Mouse (Mus musculus) lung, postnatal 25 days (tissue): ENCODE measurements around the gene Sft2d1.

Experiments used
- DNase-seq: peaks from one replicate; pipeline ENCODE4 v3.0.0; 2022; ENCODE audit warnings: low spot score

Gene Sft2d1

DNA sequence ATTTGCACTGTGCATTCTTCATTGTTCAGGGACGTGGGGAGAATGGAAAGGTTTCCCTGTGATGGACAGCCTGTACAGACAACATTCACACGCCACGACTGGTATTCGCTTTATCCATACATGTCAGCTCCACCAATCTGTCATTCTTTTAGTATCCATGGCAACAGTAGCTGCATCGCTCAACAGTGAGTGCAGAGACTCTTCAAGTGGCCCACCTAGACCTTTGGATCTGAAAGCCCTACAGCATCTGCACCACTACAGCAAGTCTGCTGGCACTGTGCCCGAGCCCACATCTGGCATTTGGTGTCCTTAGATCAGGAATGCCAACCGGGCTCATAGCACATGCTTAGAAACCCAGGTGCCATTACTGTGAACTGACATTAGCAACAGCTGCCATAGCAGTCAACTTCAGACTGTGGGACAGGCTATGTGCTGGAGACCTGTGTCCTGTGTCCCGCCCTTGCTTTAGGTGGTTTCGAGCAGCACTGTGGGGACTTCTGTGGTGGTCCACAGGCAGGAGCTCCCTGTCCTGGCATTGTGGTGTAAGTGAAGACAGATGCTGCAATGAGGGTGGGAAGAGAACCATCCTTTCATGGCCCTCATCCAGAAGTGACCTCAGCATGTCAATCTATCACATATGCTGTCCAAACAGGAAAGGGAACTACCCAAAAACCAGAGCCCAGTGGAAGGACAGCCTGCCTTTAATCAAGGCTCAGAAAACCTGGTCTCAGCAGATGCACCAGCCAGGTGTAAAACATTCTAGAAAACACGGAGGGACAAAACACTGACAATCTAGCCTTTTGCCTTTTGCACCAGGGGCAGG, 50.6 kb downstream of the Sft2d1 start:
- DNase-seq, result no peak

- DNase-seq, result no peak
Observed at GRCm38 (mm10) chr17:8367514-8368480, 56.9 kb downstream of the Sft2d1 start.

GRCm38 (mm10) chr17:8368570-8368969, 57.7 kb downstream of the Sft2d1 start:
- DNase-seq, result no peak

GRCm38 (mm10) chr17:8369171-8369570, 58.3 kb downstream of the Sft2d1 start:
- DNase-seq, result no peak

DNA sequence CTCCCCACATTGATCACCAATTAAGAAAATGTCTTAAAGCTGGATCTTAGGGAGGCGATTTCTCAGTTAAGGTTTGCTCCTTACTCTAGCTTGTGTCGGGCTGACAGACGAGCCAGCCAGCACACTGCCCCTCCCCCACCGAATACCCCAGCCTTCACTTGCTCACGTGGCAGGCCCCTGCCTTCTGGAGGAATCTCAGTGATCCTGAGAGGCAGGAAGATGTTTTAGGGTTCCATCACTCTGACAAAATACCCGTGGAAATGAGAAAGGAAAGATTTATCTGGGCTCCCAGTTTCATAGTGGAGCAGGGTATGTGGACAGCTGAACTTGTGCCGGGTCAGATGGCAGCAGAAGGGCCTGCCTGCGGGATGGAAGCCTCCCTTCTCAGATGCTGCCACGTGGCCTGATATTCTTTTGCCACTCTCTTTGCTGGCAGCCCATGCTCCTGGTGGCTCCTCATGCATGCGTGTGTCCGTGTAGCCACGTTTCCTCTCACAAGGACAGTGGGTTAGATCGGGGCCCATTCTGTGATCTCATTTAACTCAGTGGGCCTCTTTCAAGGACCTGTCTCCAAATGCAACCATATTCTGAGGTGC, 59.8 kb downstream of the Sft2d1 start:
- no peak for DNase-seq

GRCm38 (mm10) chr17:8371834-8372233, 60.9 kb downstream of the Sft2d1 start:
- DNase-seq, result peak; percentile 64

GRCm38 (mm10) chr17:8372286-8373046, 61.6 kb downstream of the Sft2d1 start:
- DNase-seq, result peak; percentile 83
